Mouse (Mus musculus): ENCODE data around the gene Amotl2. TPM values are rescaled to one million over a fixed set of nuclear protein-coding genes. Genes with fewer than 3 reads are reported as not detected.

Amotl2 gene
- polyA plus RNA-seq, 2 experiments, result 52.7 to 58.9 TPM

- 47% methylated on average over 5 of the region's 5 CpGs for WGBS
Observed at GRCm38 (mm10) chr9:102747902-102748301, 31.4 kb downstream of the Amotl2 start.

GRCm38 (mm10) chr9:102749216-102749615, 32.7 kb downstream of the Amotl2 start:
- Histone ChIP-seq H3K27me3 (ENCODE audit: control insufficient read depth, insufficient read depth, low read length) (no peaks in the 10 kb centered on the region), H3K9me3 (ENCODE audit: control insufficient read depth, low read length) (no peaks in the 10 kb centered on the region), H3K4me2 (replicated peaks; ENCODE audit: low read depth, low read length, severe bottlenecking) (no peak overlapping the region), H3K9ac (ENCODE audit: low read depth, low read length, severe bottlenecking) (no peak overlapping the region), H3K27ac (replicated peaks; ENCODE audit: low read depth, low read length) (no peak overlapping the region), H3K36me3 (ENCODE audit: control insufficient read depth, insufficient read depth, low read length) (no peaks in the 10 kb centered on the region), H3K4me1 (ENCODE audit: control insufficient read depth, insufficient read depth, low read length) (peaks cover 4% of the 10 kb centered on the region; the same call in 1 of the 2 replicates), H3K4me3 (replicated peaks; ENCODE audit: low read length) (no peak overlapping the region)
- 85% methylated on average over 11 of the region's 11 CpGs for WGBS
- DNase-seq (ENCODE audit: low spot score) (no peak), ATAC-seq (ENCODE audit: low FRiP score, low read depth) (no peak)
- TF ChIP-seq POLR2A (IDR thresholded peaks at IDR 0.05; ENCODE audit: borderline replicate concordance, extremely low read depth, insufficient read depth, insufficient read length), result no peak

More at GRCm38 (mm10) chr9:102747902-102748301, 31.4 kb downstream of the Amotl2 start:
- no peak overlapping the region for H3K4me2 ChIP-seq (replicated peaks; ENCODE audit: low read depth, low read length, severe bottlenecking)
- no peaks in the 10 kb centered on the region for H3K36me3 ChIP-seq (ENCODE audit: control insufficient read depth, insufficient read depth, low read length)
- no peak for TF ChIP-seq POLR2A (IDR thresholded peaks at IDR 0.05; ENCODE audit: borderline replicate concordance, extremely low read depth, insufficient read depth, insufficient read length)
- H3K9ac ChIP-seq (ENCODE audit: low read depth, low read length, severe bottlenecking), result no peak overlapping the region
- H3K9me3 ChIP-seq (ENCODE audit: control insufficient read depth, low read length), result no peaks in the 10 kb centered on the region
- no peaks in the 10 kb centered on the region for H3K27me3 ChIP-seq (ENCODE audit: control insufficient read depth, insufficient read depth, low read length)
- H3K4me3 ChIP-seq (replicated peaks; ENCODE audit: low read length), result no peak overlapping the region
- DNase-seq (ENCODE audit: low spot score) (no peak), ATAC-seq (ENCODE audit: low FRiP score, low read depth) (no peak)
- H3K27ac ChIP-seq (replicated peaks; ENCODE audit: low read depth, low read length), result no peak overlapping the region
- peaks cover 4% of the 10 kb centered on the region; the same call in 1 of the 2 replicates for H3K4me1 ChIP-seq (ENCODE audit: control insufficient read depth, insufficient read depth, low read length)

DNA sequence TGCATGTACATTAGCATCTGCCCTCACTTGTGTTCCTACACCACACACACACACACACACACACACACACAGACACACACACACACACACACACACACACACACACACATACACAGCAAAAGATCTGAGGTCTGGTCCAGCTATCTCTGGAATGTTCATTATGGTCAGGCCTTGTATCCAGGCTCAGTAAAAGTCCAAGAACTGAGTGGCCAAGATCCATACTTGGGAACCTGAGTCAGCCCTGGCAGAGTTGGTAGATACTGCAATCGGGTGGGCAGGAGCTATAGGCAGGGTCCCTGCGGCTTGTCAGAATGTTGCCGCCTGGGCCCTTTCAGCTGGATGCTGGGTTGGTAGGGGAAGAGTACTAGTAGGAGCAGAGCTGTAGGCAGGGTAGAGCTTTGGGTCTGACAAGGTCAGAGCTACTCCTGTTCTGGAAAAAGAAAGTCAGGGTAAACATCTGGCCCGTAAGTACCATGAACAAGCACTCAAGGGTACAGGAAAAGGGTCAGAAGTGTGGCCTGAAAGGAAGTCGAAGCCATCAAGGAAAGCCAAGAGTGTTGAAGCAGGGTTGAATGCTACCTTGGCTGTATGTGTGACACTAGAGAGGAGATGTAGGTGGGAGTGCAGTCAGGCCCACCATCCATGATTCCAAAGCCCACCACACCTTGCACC, 35.3 kb downstream of the Amotl2 start:
- DNase-seq (ENCODE audit: low spot score), result no peak
- Histone ChIP-seq H3K36me3 (ENCODE audit: control insufficient read depth, insufficient read depth, low read length) (no peaks in the 10 kb centered on the region), H3K27ac (replicated peaks; ENCODE audit: low read depth, low read length) (no peak overlapping the region), H3K4me3 (replicated peaks; ENCODE audit: low read length) (no peak overlapping the region), H3K4me1 (ENCODE audit: control insufficient read depth, insufficient read depth, low read length) (peaks cover 11% of the 10 kb centered on the region), H3K9me3 (ENCODE audit: control insufficient read depth, low read length) (no peaks in the 10 kb centered on the region), H3K4me2 (replicated peaks; ENCODE audit: low read depth, low read length, severe bottlenecking) (no peak overlapping the region), H3K9ac (ENCODE audit: low read depth, low read length, severe bottlenecking) (no peak overlapping the region), H3K27me3 (ENCODE audit: control insufficient read depth, insufficient read depth, low read length) (no peaks in the 10 kb centered on the region)
- WGBS, result 93% methylated on average over 5 of the region's 5 CpGs
- TF ChIP-seq POLR2A (IDR thresholded peaks at IDR 0.05; ENCODE audit: borderline replicate concordance, extremely low read depth, insufficient read depth, insufficient read length), result no peak
- no peak for ATAC-seq (ENCODE audit: low FRiP score, low read depth)

DNA sequence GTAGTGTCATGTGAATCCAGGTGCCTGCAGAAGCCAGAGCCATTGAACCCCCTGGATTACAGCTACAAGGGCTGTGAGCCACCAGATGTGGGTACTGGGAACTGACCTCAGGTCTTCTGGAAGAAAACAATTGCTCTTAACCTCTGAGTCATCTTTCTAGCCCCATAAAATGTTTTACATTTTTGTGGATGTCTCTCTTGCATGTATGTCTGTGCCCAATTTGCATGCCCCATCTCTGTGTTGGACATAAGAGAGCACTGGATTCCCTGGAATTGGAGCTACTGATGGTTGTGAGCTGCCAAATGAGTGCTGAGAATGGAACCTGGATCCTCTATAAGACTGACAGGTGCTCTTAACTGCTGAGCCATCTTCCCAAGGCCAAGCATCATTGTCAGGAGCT, 36.8 kb downstream of the Amotl2 start:
- ATAC-seq (ENCODE audit: low FRiP score, low read depth) (no peak), DNase-seq (ENCODE audit: low spot score) (no peak)
- Histone ChIP-seq H3K9me3 (ENCODE audit: control insufficient read depth, low read length) (no peaks in the 10 kb centered on the region), H3K36me3 (ENCODE audit: control insufficient read depth, insufficient read depth, low read length) (no peaks in the 10 kb centered on the region), H3K27me3 (ENCODE audit: control insufficient read depth, insufficient read depth, low read length) (no peaks in the 10 kb centered on the region), H3K9ac (ENCODE audit: low read depth, low read length, severe bottlenecking) (no peak overlapping the region), H3K27ac (replicated peaks; ENCODE audit: low read depth, low read length) (no peak overlapping the region), H3K4me1 (ENCODE audit: control insufficient read depth, insufficient read depth, low read length) (peaks cover 10% of the 10 kb centered on the region), H3K4me3 (replicated peaks; ENCODE audit: low read length) (no peak overlapping the region), H3K4me2 (replicated peaks; ENCODE audit: low read depth, low read length, severe bottlenecking) (no peak overlapping the region)
- TF ChIP-seq POLR2A (IDR thresholded peaks at IDR 0.05; ENCODE audit: borderline replicate concordance, extremely low read depth, insufficient read depth, insufficient read length), result no peak

GRCm38 (mm10) chr9:102755161-102755560, 38.7 kb downstream of the Amotl2 start:
- H3K27ac ChIP-seq (replicated peaks; ENCODE audit: low read depth, low read length), result no peak overlapping the region
- TF ChIP-seq POLR2A (IDR thresholded peaks at IDR 0.05; ENCODE audit: borderline replicate concordance, extremely low read depth, insufficient read depth, insufficient read length), result no peak
- no peaks in the 10 kb centered on the region for H3K36me3 ChIP-seq (ENCODE audit: control insufficient read depth, insufficient read depth, low read length)
- no peak overlapping the region for H3K4me2 ChIP-seq (replicated peaks; ENCODE audit: low read depth, low read length, severe bottlenecking)
- no peaks in the 10 kb centered on the region for H3K27me3 ChIP-seq (ENCODE audit: control insufficient read depth, insufficient read depth, low read length)
- H3K9me3 ChIP-seq (ENCODE audit: control insufficient read depth, low read length), result no peaks in the 10 kb centered on the region
- DNase-seq (ENCODE audit: low spot score), result no peak
- no peak overlapping the region for H3K4me3 ChIP-seq (replicated peaks; ENCODE audit: low read length)
- WGBS, result 70% methylated on average over 4 of the region's 4 CpGs
- peaks cover 10% of the 10 kb centered on the region for H3K4me1 ChIP-seq (ENCODE audit: control insufficient read depth, insufficient read depth, low read length)
- H3K9ac ChIP-seq (ENCODE audit: low read depth, low read length, severe bottlenecking), result no peak overlapping the region
- ATAC-seq (ENCODE audit: low FRiP score, low read depth), result no peak

Measured in limb, embryonic 14.5 days (tissue).